Mouse (Mus musculus) midbrain, embryonic 16.5 days (tissue): Measurements from ENCODE around the gene Dapp1. TPM values are rescaled to one million over a fixed set of nuclear protein-coding genes. Genes with fewer than 3 reads are reported as not detected.
A peak's percentile ranks its signal among the peaks of the same experiment; 100 is the strongest.
"Not testable (repeated sequence)": the region's sequence is repeated elsewhere in the genome, so short reads cannot be mapped to it uniquely, and the experiment has no call there.

Experiments
- ATAC-seq: fragments of 200-750 bp; cut with Nextera tagmentation; 2 replicates; pipeline ENCODE4 v1.8.0; 2017; ENCODE audit warnings: moderate TSS enrichment
- H3K27ac ChIP-seq: fragments of 300-500 bp; sonication (generic); 2 replicates; pipeline ENCODE4 v1.5.1; 2014; ENCODE audit warnings: mild to moderate bottlenecking, low read length, mixed read lengths
- H3K27me3 ChIP-seq: fragments of 300-500 bp; sonication (generic); 2 replicates; pipeline ENCODE4 v1.6.1; 2014; ENCODE audit warnings: low read depth, low read length, mixed read lengths; ENCODE audit not compliant: control insufficient read depth, insufficient read depth
- H3K36me3 ChIP-seq: fragments of 300-500 bp; sonication (generic); 2 replicates; pipeline ENCODE4 v1.6.1; 2014; ENCODE audit warnings: mild to moderate bottlenecking, low read length, moderate library complexity, mixed read lengths; ENCODE audit not compliant: control insufficient read depth, insufficient read depth
- H3K4me1 ChIP-seq: fragments of 300-500 bp; sonication (generic); 2 replicates; pipeline ENCODE4 v1.6.1; 2014; ENCODE audit warnings: mild to moderate bottlenecking, low read length, mixed read lengths; ENCODE audit not compliant: control insufficient read depth, insufficient read depth
- H3K4me2 ChIP-seq: fragments of 300-500 bp; sonication (generic); 2 replicates; pipeline ENCODE4 v1.6.1; 2014; ENCODE audit warnings: mild to moderate bottlenecking, low read length, mixed read lengths
- H3K4me3 ChIP-seq: fragments of 300-500 bp; sonication (generic); 2 replicates; pipeline ENCODE4 v1.5.1; 2014; ENCODE audit warnings: low read depth, mild to moderate bottlenecking, low read length, moderate library complexity, mixed read lengths
- H3K9ac ChIP-seq: fragments of 300-500 bp; sonication (generic); 2 replicates; pipeline ENCODE4 v1.6.1; 2014; ENCODE audit warnings: low read depth, low read length, mixed read lengths
- H3K9me3 ChIP-seq: fragments of 300-500 bp; sonication (generic); replicated peaks from 2 replicates; pipeline ENCODE4 v1.6.1; 2014; ENCODE audit warnings: mild to moderate bottlenecking, low read length, mixed read lengths; ENCODE audit not compliant: control insufficient read depth, poor library complexity, severe bottlenecking
- WGBS: fragments of 180-500 bp; shearing (Covaris S2); extraction: QIAGEN DNeasy Blood & Tissue Kit; methylation state at CpG from one replicate; pipeline ENCODE4 v1.1.7; 2014; 5-methylcytosine and 5-hydroxymethylcytosine counted together
- polyA plus RNA-seq: library from polyadenylated mRNA; unstranded; fragments of >200 nt; fragmentation: Nextera tagmentation; extraction: Ambion mirVana; gene quantifications from 2 replicates; pipeline ENCODE4 v1.2.1, GENCODE M21; 2015

Gene Dapp1
- polyA plus RNA-seq, 1 experiment from 2014 or later, result 2.7 TPM

- Histone ChIP-seq H3K4me1 (no peaks in the 10 kb centered on the region), H3K4me3 (no peak overlapping the region), H3K27me3 (no peaks in the 10 kb centered on the region), H3K9ac (no peak overlapping the region), H3K9me3 (no peaks in the 10 kb centered on the region), H3K27ac (no peak overlapping the region), H3K36me3 (peaks cover 20% of the 10 kb centered on the region), H3K4me2 (no peak overlapping the region)
- ATAC-seq, result no peak
- WGBS, result 91% methylated on average over 4 of the region's 4 CpGs
Measured at GRCm38 (mm10) chr3:137927010-137927409, 54.3 kb downstream of the Dapp1 start.

- ATAC-seq, result no peak
- H3K27ac ChIP-seq, result no peak overlapping the region
- WGBS, result 93% methylated on average over 4 of the region's 4 CpGs
- peaks cover 24% of the 10 kb centered on the region for H3K4me1 ChIP-seq
- no peaks in the 10 kb centered on the region for H3K27me3 ChIP-seq
- H3K4me2 ChIP-seq, result no peak overlapping the region
- peaks cover 7% of the 10 kb centered on the region; the same call in 1 of the 2 replicates for H3K36me3 ChIP-seq
- no peaks in the 10 kb centered on the region for H3K9me3 ChIP-seq
- no peak overlapping the region for H3K4me3 ChIP-seq
- no peak overlapping the region for H3K9ac ChIP-seq
Measured at GRCm38 (mm10) chr3:137920594-137920993, 60.8 kb downstream of the Dapp1 start.

GRCm38 (mm10) chr3:137919398-137919797 lies 61.9 kb downstream of the Dapp1 start:
- Histone ChIP-seq H3K9ac (peak overlapping the region; percentile 86), H3K4me3 (peak overlapping the region; percentile 91), H3K4me2 (peak overlapping the region; percentile 92), H3K9me3 (no peaks in the 10 kb centered on the region), H3K36me3 (peaks cover 5% of the 10 kb centered on the region; the same call in 1 of the 2 replicates), H3K27ac (no peak overlapping the region), H3K27me3 (no peaks in the 10 kb centered on the region), H3K4me1 (peaks cover 24% of the 10 kb centered on the region)
- ATAC-seq, result no peak
- WGBS, result 95% methylated on average over 7 of the region's 7 CpGs

- Histone ChIP-seq H3K27ac (peak overlapping the region; percentile 86), H3K4me2 (peak overlapping the region; percentile 92), H3K4me1 (peaks cover 24% of the 10 kb centered on the region), H3K36me3 (peaks cover 5% of the 10 kb centered on the region; the same call in 1 of the 2 replicates), H3K4me3 (peak overlapping the region; percentile 91), H3K9ac (peak overlapping the region; percentile 86), H3K9me3 (no peaks in the 10 kb centered on the region), H3K27me3 (no peaks in the 10 kb centered on the region)
- 12% methylated on average over 6 of the region's 6 CpGs for WGBS
- ATAC-seq, result peak; percentile 57
Measured at GRCm38 (mm10) chr3:137918932-137919311, 62.4 kb downstream of the Dapp1 start.

- peak; percentile 95 for ATAC-seq
- no peaks in the 10 kb centered on the region for H3K27me3 ChIP-seq
- peaks cover 24% of the 10 kb centered on the region for H3K4me1 ChIP-seq
- no peaks in the 10 kb centered on the region for H3K9me3 ChIP-seq
- H3K36me3 ChIP-seq, result peaks cover 5% of the 10 kb centered on the region; the same call in 1 of the 2 replicates
- peak within 1 kb of the TSS; percentile 86 for H3K9ac ChIP-seq
- H3K27ac ChIP-seq, result peak within 1 kb of the TSS; percentile 90
- peak within 1 kb of the TSS; percentile 91 for H3K4me3 ChIP-seq
- under 1% methylated on average over 47 of the region's 47 CpGs for WGBS
- H3K4me2 ChIP-seq, result peak within 1 kb of the TSS; percentile 92
Measured at GRCm38 (mm10) chr3:137918172-137918931, 63.0 kb downstream of the Dapp1 start, which contains the start of gene Lamtor3. TSS of gene Lamtor3 (plus strand) at chr3:137918506.

- no peaks in the 10 kb centered on the region for H3K9me3 ChIP-seq
- peak overlapping the region; percentile 80 for H3K4me2 ChIP-seq
- peak overlapping the region; percentile 91 for H3K4me3 ChIP-seq
- no peaks in the 10 kb centered on the region for H3K27me3 ChIP-seq
- ATAC-seq, result peak; percentile 80
- H3K27ac ChIP-seq, result peak overlapping the region; percentile 90
- peaks cover 5% of the 10 kb centered on the region; the same call in 1 of the 2 replicates for H3K36me3 ChIP-seq
- WGBS, result 5% methylated on average over 12 of the region's 12 CpGs
- peak overlapping the region; percentile 86 for H3K9ac ChIP-seq
- peaks cover 24% of the 10 kb centered on the region for H3K4me1 ChIP-seq
Measured at GRCm38 (mm10) chr3:137917694-137918171, 63.6 kb downstream of the Dapp1 start.

GRCm38 (mm10) chr3:137914567-137914966 lies 66.8 kb downstream of the Dapp1 start:
- not testable (repeated sequence) for H3K4me3 ChIP-seq, H3K9ac ChIP-seq, H3K36me3 ChIP-seq, H3K9me3 ChIP-seq, H3K4me2 ChIP-seq, H3K27ac ChIP-seq, H3K27me3 ChIP-seq, ATAC-seq
- peaks cover 16% of the 10 kb centered on the region for H3K4me1 ChIP-seq
- no CpG with 5 or more reads among the region's 1 CpGs for WGBS

GRCm38 (mm10) chr3:137913093-137913492 lies 68.3 kb downstream of the Dapp1 start:
- Histone ChIP-seq H3K27ac (no peak overlapping the region), H3K9ac (no peak overlapping the region), H3K4me2 (no peak overlapping the region), H3K4me1 (peaks cover 9% of the 10 kb centered on the region), H3K9me3 (no peaks in the 10 kb centered on the region), H3K27me3 (no peaks in the 10 kb centered on the region), H3K36me3 (no peaks in the 10 kb centered on the region), H3K4me3 (no peak overlapping the region)
- ATAC-seq, result no peak
- 72% methylated on average over 2 of the region's 2 CpGs for WGBS

GRCm38 (mm10) chr3:137900149-137900548 lies 81.2 kb downstream of the Dapp1 start:
- no peak overlapping the region for H3K4me3 ChIP-seq
- H3K9me3 ChIP-seq, result no peaks in the 10 kb centered on the region
- WGBS, result 68% methylated on average over 10 of the region's 10 CpGs
- H3K4me2 ChIP-seq, result no peak overlapping the region
- ATAC-seq, result no peak
- no peak overlapping the region for H3K9ac ChIP-seq
- no peaks in the 10 kb centered on the region for H3K4me1 ChIP-seq
- peaks cover 26% of the 10 kb centered on the region for H3K36me3 ChIP-seq
- no peak overlapping the region for H3K27ac ChIP-seq
- H3K27me3 ChIP-seq, result no peaks in the 10 kb centered on the region
